In the genomic region with DNA sequence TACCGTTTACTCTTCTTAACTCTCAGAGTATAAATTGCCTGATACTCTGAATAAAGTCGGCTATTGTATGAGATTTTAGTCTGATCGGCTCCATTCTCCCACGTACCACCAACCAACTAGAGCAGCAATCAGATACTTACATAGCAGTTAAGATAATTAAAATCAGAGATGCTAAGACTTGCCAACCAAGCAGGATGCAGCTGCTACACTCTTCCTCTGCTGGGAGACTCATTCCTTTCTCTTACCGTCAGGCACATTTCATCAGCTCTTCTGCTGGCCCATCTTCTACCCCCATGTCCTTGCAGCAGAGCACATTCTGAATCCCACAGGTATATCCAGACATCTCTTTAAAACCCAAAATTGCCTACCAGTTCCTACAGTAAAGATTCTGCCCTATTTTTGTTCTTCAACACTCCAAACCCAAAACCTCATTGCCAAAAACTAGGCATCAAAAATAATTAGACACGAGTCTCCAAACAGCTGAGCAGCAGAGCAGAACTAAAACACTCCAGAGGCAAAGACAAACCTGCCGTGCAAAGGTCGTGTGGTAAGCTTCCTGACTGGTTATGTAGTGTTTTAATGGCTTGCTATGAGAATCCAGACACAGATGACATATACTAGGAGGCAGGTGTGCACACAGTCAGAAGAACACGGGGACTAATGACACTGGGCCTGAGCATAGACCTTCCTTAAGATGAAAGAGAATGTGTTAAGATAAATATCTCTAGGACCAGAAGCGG, we compare ENCODE assay signal across 15 mouse cellular contexts. TPM values are rescaled to one million over a fixed set of nuclear protein-coding genes. Genes with fewer than 3 reads are reported as not detected.
DNase-seq lines count a peak whose midpoint lies in the region; ATAC-seq and TF ChIP-seq lines count a peak whose summit lies in the region.
"Had no signal": no experiment of that assay in that cellular context is flagged by ENCODE, and none has a peak within 500 bp of the region (broad histone marks: within the 10 kb centered on the region; RNA-seq: fewer than 3 reads in every experiment).

No protein-coding gene starts in this region.

- intact Hi-C loops in left cerebral cortex, postnatal 25 days (cut with DNase I), result no loop called here

- H3K4me2 ChIP-seq in liver, embryonic 12.5 days, result no peak overlapping the region
- H3K4me2 ChIP-seq in intestine, embryonic 15.5 days (replicated peaks), result no peak overlapping the region; the same call in 1 of the 2 replicates
- H3K4me2 ChIP-seq in kidney, postnatal 0 days (ENCODE audit: low read length), result no peak overlapping the region
- H3K4me2 ChIP-seq: hindbrain, embryonic 12.5 days; midbrain, embryonic 11.5 days had no signal

- no peak for ATAC-seq in liver, embryonic 12.5 days
- peak; percentile 86 for ATAC-seq in intestine, embryonic 15.5 days
- ATAC-seq in kidney, postnatal 0 days (replicated peaks; ENCODE audit: low FRiP score, low read depth), result 0 out of 2 replicates have a peak, but pooled peaks have one; percentile 36
- ATAC-seq in activated CD4-positive, CD25-positive, alpha-beta regulatory T cell, adult 4 months, result no peak

- H3K9me3 ChIP-seq in liver, embryonic 12.5 days (replicated peaks), result no peaks in the 10 kb centered on the region
- H3K9me3 ChIP-seq in intestine, embryonic 15.5 days, result no peaks in the 10 kb centered on the region
- no peaks in the 10 kb centered on the region for H3K9me3 ChIP-seq in kidney, postnatal 0 days (replicated peaks; ENCODE audit: low read length)
- H3K9me3 ChIP-seq: hindbrain, embryonic 12.5 days had no signal

- H3K27ac ChIP-seq in liver, adult 2 months (replicated peaks; ENCODE audit: insufficient read depth, low read depth, low read length), result no peak overlapping the region
- H3K27ac ChIP-seq in liver, embryonic 12.5 days, result no peak overlapping the region
- 0 out of 2 replicates have a peak overlapping the region, but pooled peaks have one; percentile 6 for H3K27ac ChIP-seq in intestine, embryonic 15.5 days
- no peak overlapping the region for H3K27ac ChIP-seq in kidney, postnatal 0 days
- H3K27ac ChIP-seq: hindbrain, embryonic 12.5 days had no signal

- no peaks in the 10 kb centered on the region for H3K36me3 ChIP-seq in liver, adult 2 months (ENCODE audit: control insufficient read depth, insufficient read depth, low read length)
- H3K36me3 ChIP-seq in liver, embryonic 12.5 days, result no peaks in the 10 kb centered on the region
- H3K36me3 ChIP-seq in intestine, embryonic 15.5 days, result no peaks in the 10 kb centered on the region
- no peaks in the 10 kb centered on the region for H3K36me3 ChIP-seq in kidney, postnatal 0 days (ENCODE audit: insufficient read depth, low read length)
- H3K36me3 ChIP-seq: hindbrain, embryonic 12.5 days had no signal

- no peak overlapping the region for H3K4me3 ChIP-seq in liver, adult 2 months (ENCODE audit: insufficient read depth, low read depth, low read length)
- H3K4me3 ChIP-seq in liver, embryonic 12.5 days, result no peak overlapping the region
- no peak overlapping the region for H3K4me3 ChIP-seq in intestine, embryonic 15.5 days (replicated peaks)
- no peak overlapping the region for H3K4me3 ChIP-seq in kidney, postnatal 0 days (replicated peaks; ENCODE audit: low read depth, low read length)
- H3K4me3 ChIP-seq: hindbrain, embryonic 12.5 days had no signal

- no peak overlapping the region for H3K9ac ChIP-seq in liver, adult 2 months (ENCODE audit: low read depth, low read length)
- no peak overlapping the region for H3K9ac ChIP-seq in liver, embryonic 12.5 days
- no peak overlapping the region for H3K9ac ChIP-seq in intestine, embryonic 15.5 days
- no peak overlapping the region for H3K9ac ChIP-seq in kidney, postnatal 0 days (ENCODE audit: low read depth, low read length)
- H3K9ac ChIP-seq: hindbrain, embryonic 12.5 days had no signal

- no peaks in the 10 kb centered on the region for H3K27me3 ChIP-seq in liver, adult 2 months (ENCODE audit: control insufficient read depth, insufficient read depth, low read length)
- no peaks in the 10 kb centered on the region for H3K27me3 ChIP-seq in liver, embryonic 12.5 days (replicated peaks)
- H3K27me3 ChIP-seq in intestine, embryonic 15.5 days (replicated peaks), result no peaks in the 10 kb centered on the region
- no peaks in the 10 kb centered on the region for H3K27me3 ChIP-seq in kidney, postnatal 0 days (ENCODE audit: insufficient read depth, low read length)
- H3K27me3 ChIP-seq: hindbrain, embryonic 12.5 days had no signal

- DNase-seq in liver, adult 2 months (ENCODE audit: extremely low read depth, low read depth, low spot score), result peak; percentile 19
- DNase-seq in kidney, postnatal 0 days (ENCODE audit: low spot score), result no peak
- DNase-seq in yolk sac, embryonic 10.5 days (ENCODE audit: low spot score), result peak; percentile 29
- DNase-seq in gastrocnemius, postnatal 10 days, result no peak
- no peak for DNase-seq in left cerebral cortex, postnatal 25 days (ENCODE audit: low spot score in 2 of 2)
- DNase-seq: adrenal gland, postnatal 14 days; lung, postnatal 36 days; spleen, adult 18-20 months; thymus, postnatal 4 days had no signal

- no peak for TF ChIP-seq POLR2A in liver, adult 2 months (IDR thresholded peaks at IDR 0.05; ENCODE audit: extremely low read depth, insufficient read depth, low read length)

- H3K4me1 ChIP-seq in liver, adult 2 months (ENCODE audit: control insufficient read depth, insufficient read depth, low read length), result peaks cover 2% of the 10 kb centered on the region; the same call in 1 of the 2 replicates
- no peaks in the 10 kb centered on the region for H3K4me1 ChIP-seq in liver, embryonic 12.5 days
- peaks cover 11% of the 10 kb centered on the region for H3K4me1 ChIP-seq in intestine, embryonic 15.5 days (replicated peaks)
- no peaks in the 10 kb centered on the region for H3K4me1 ChIP-seq in kidney, postnatal 0 days (replicated peaks; ENCODE audit: insufficient read depth, low read length)

- WGBS in liver, adult 2 months, result 62% methylated on average over 10 of the region's 10 CpGs
- WGBS in liver, embryonic 12.5 days (ENCODE audit: insufficient replicate concordance), result 65% methylated on average over 10 of the region's 10 CpGs
- WGBS in intestine, embryonic 15.5 days, result 48% methylated on average over 10 of the region's 10 CpGs
- WGBS in kidney, postnatal 0 days, result 48% methylated on average over 10 of the region's 10 CpGs

- no peak for TF ChIP-seq CTCF in liver, adult 2 months (IDR thresholded peaks at IDR 0.05; ENCODE audit: low read depth, low read length)
- no peak for TF ChIP-seq CTCF in kidney, postnatal 0 days (IDR thresholded peaks at IDR 0.05; ENCODE audit: low read depth)

- no peaks in the 10 kb centered on the region for H3K79me2 ChIP-seq in liver, adult 2 months (ENCODE audit: control insufficient read depth, insufficient read depth, low read length)

RNA-seq across cellular contexts. Expression of a gene that starts 59.5 kb away (rescaled TPM):
- 15.8 and 18.5 TPM in 2 replicates for total RNA-seq in liver, adult 2 months (2014; rRNA removed)
- polyA plus RNA-seq in liver, adult 2 months (2012; rRNA removed), result 1.8 and 2.4 TPM in 2 replicates
- 24.8 and 25.0 TPM in 2 replicates for polyA plus RNA-seq in liver, embryonic 12.5 days (2016; fragmentation: Nextera tagmentation; extraction: Ambion mirVana)
- 115 and 141 TPM in 2 replicates for polyA plus RNA-seq in intestine, embryonic 15.5 days (2015; fragmentation: Nextera tagmentation; extraction: Ambion mirVana)
- polyA plus RNA-seq in kidney, postnatal 0 days (2015; fragmentation: Nextera tagmentation; extraction: Ambion mirVana), result 83.7 and 86.4 TPM in 2 replicates
- total RNA-seq in gastrocnemius, postnatal 10 days (2021), result 100 to 1,000 TPM; 396 to 601 TPM
- polyA plus RNA-seq in activated CD4-positive, CD25-positive, alpha-beta regulatory T cell, adult 4 months (2017; shearing (Covaris generic)), result under 1 TPM in 1 of 2 experiments, not detected in 1; 0.11 TPM
- 1 to 10 TPM; 3.6 to 3.9 TPM for total RNA-seq in left cerebral cortex, postnatal 25 days (2021)
- total RNA-seq: common myeloid progenitor, adult 5-6 weeks had no signal

Comparison
In these comparisons a context has a peak if more than half of its experiments do, and no peak if none do; other contexts are left out.
1. DNase-seq: peak in liver, adult 2 months (single experiment) and yolk sac, embryonic 10.5 days (single experiment); none in kidney, postnatal 0 days (single experiment), gastrocnemius, postnatal 10 days (single experiment) and left cerebral cortex, postnatal 25 days (0 of 2).
2. ATAC-seq: peak in intestine, embryonic 15.5 days (single experiment) and kidney, postnatal 0 days (single experiment); none in liver, embryonic 12.5 days (single experiment) and activated CD4-positive, CD25-positive, alpha-beta regulatory T cell, adult 4 months (single experiment).